1 mouse cellular context compared by ENCODE assay signal in the genomic region with DNA sequence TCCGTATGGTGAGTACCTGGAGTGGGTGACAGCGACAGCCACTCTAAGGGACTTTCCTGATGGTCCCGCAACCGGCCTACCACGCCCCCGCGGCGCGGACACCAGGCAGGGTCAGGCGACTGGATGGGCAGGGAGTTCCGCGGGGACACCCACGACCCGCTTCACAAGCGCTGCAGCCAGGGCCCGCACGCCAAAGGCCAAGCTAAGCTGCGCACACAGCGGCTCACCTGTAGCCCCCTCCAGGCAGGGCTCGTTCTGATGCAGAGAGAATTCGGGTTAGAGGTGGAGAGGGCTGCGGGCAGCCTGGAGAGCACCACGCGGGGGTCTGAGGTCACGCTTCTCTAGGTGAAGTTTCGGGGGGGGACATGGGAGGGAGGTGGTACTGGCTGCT.
TF ChIP-seq lines count a peak whose summit lies in the region.

No protein-coding gene starts in this region.

TF ChIP-seq in CH12.LX, 34 proteins besides CTCF, POLR2A, EP300 and RAD21:
- TF ChIP-seq ZC3H11A (IDR thresholded peaks at IDR 0.05; ENCODE audit: low read depth, low read length) = no peak
- TF ChIP-seq SIN3A (IDR thresholded peaks at IDR 0.05; ENCODE audit: low read length) = no peak
- 0 out of 2 replicates have a peak, but pooled peaks have one; percentile 8 for TF ChIP-seq TCF12 (IDR thresholded peaks at IDR 0.05; ENCODE audit: low read depth, low read length)
- no peak for TF ChIP-seq NELFE (IDR thresholded peaks at IDR 0.05; ENCODE audit: low read depth, low read length)
- no peak for TF ChIP-seq MXI1 (IDR thresholded peaks at IDR 0.05; ENCODE audit: low read depth, low read length)
